Comparison of ENCODE assay signal across 19 mouse cellular contexts in the genomic region with DNA sequence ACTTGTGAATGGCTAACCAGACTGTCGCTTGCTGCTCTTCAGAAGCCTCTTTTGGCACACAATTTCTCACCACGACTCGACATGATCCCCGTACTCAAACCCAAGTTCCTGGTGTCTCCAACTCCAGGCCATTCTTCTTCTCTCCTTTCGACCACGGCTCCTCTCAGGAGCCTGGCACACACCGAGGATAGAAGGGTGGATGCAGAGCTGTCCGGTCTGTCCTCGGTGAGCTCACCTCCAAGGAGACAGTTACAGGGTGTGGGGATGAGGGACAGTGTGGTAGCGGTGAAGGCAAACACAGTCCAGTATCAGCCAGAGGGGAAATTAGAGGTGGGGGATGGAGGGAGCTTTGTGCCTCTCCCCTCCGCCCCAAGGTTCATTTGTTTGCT.
DNase-seq lines count a peak whose midpoint lies in the region; ATAC-seq and TF ChIP-seq lines count a peak whose summit lies in the region.
"Had no signal": no experiment of that assay in that cellular context is flagged by ENCODE, and none has a peak within 500 bp of the region (broad histone marks: within the 10 kb centered on the region; RNA-seq: fewer than 3 reads in every experiment).

No protein-coding gene starts in this region.

- no peak overlapping the region for H3K9ac ChIP-seq in forebrain, embryonic 16.5 days (replicated peaks; ENCODE audit: low read depth, low read length)
- H3K9ac ChIP-seq in forebrain, embryonic 14.5 days (ENCODE audit: low read length), result no peak overlapping the region
- H3K9ac ChIP-seq: embryonic facial prominence, embryonic 13.5 days; heart, embryonic 12.5 days; liver, embryonic 12.5 days had no signal

- no peaks in the 10 kb centered on the region for H3K9me3 ChIP-seq in forebrain, embryonic 16.5 days (ENCODE audit: control insufficient read depth, low read length)
- no peaks in the 10 kb centered on the region for H3K9me3 ChIP-seq in forebrain, embryonic 14.5 days (replicated peaks; ENCODE audit: control insufficient read depth, low read length)
- H3K9me3 ChIP-seq: embryonic facial prominence, embryonic 13.5 days; heart, embryonic 12.5 days; liver, embryonic 12.5 days; megakaryocyte, embryonic 14.5 days had no signal

- H3K4me3 ChIP-seq in forebrain, embryonic 16.5 days (replicated peaks; ENCODE audit: low read length), result no peak overlapping the region
- H3K4me3 ChIP-seq in forebrain, embryonic 14.5 days (ENCODE audit: low read depth, low read length), result no peak overlapping the region
- no peak overlapping the region for H3K4me3 ChIP-seq in layer of hippocampus, adult 2 months
- H3K4me3 ChIP-seq: embryonic facial prominence, embryonic 13.5 days; heart, embryonic 12.5 days; liver, embryonic 12.5 days; megakaryocyte, embryonic 14.5 days had no signal

- TF ChIP-seq CTCF in layer of hippocampus, adult 2 months (conservative IDR thresholded peaks at IDR 0.05), result no peak

- H3K4me2 ChIP-seq in forebrain, embryonic 16.5 days (ENCODE audit: low read length), result no peak overlapping the region
- H3K4me2 ChIP-seq in forebrain, embryonic 14.5 days (ENCODE audit: low read length), result no peak overlapping the region
- H3K4me2 ChIP-seq: embryonic facial prominence, embryonic 13.5 days; heart, embryonic 12.5 days had no signal

- intact Hi-C loops in gastrocnemius, postnatal 14 days (cut with DNase I; ENCODE audit: low total_unique reads), result loop anchor here (5.0 kb wide), 1 partner anchor 97 kb away; no protein-coding TSS in a partner anchor

- no peak for DNase-seq in forebrain, embryonic 14.5 days (ENCODE audit: low spot score)
- no peak for DNase-seq in layer of hippocampus, adult 2 months (ENCODE audit: low spot score in 2 of 2)
- DNase-seq in layer of hippocampus, adult 9-10 months (ENCODE audit: low spot score), result no peak
- peak; percentile 36 for DNase-seq in cerebellum, adult 11-12 months
- peak; percentile 44 for DNase-seq in cerebellum, adult 9-11 months
- no peak for DNase-seq in gastrocnemius, postnatal 14 days
- no peak for DNase-seq in thymus, postnatal 10 days (ENCODE audit: low spot score in 2 of 2)
- DNase-seq: adrenal gland, postnatal 36 days; heart, postnatal 14 days; kidney, adult 18-20 months; kidney, postnatal 10 days; lung, adult 2 months; right cerebral cortex, postnatal 4 days; thymus, postnatal 25 days had no signal

- 87% methylated on average over 11 of the region's 11 CpGs for WGBS in forebrain, embryonic 16.5 days
- 90% methylated on average over 11 of the region's 11 CpGs for WGBS in forebrain, embryonic 14.5 days

- no peaks in the 10 kb centered on the region; the same call in 1 of the 2 replicates for H3K36me3 ChIP-seq in forebrain, embryonic 16.5 days (ENCODE audit: control insufficient read depth, insufficient read depth)
- H3K36me3 ChIP-seq in forebrain, embryonic 14.5 days (ENCODE audit: control insufficient read depth, insufficient read depth, low read length), result peaks cover 50% of the 10 kb centered on the region

- ATAC-seq in forebrain, embryonic 16.5 days, result no peak
- no peak for ATAC-seq in forebrain, embryonic 14.5 days

- H3K27ac ChIP-seq in forebrain, embryonic 16.5 days (ENCODE audit: low read length), result peak overlapping the region; percentile 48
- no peak overlapping the region for H3K27ac ChIP-seq in forebrain, embryonic 14.5 days (ENCODE audit: low read depth, low read length)
- peak overlapping the region; percentile 88 for H3K27ac ChIP-seq in layer of hippocampus, adult 2 months
- H3K27ac ChIP-seq: embryonic facial prominence, embryonic 13.5 days; liver, embryonic 12.5 days had no signal

- H3K4me1 ChIP-seq in forebrain, embryonic 16.5 days (replicated peaks; ENCODE audit: control insufficient read depth, insufficient read depth, low read length), result peaks cover 24% of the 10 kb centered on the region
- H3K4me1 ChIP-seq in forebrain, embryonic 14.5 days (ENCODE audit: control insufficient read depth, insufficient read depth, low read length), result peaks cover 10% of the 10 kb centered on the region

- H3K27me3 ChIP-seq in forebrain, embryonic 16.5 days (replicated peaks; ENCODE audit: control insufficient read depth, insufficient read depth, low read length), result no peaks in the 10 kb centered on the region
- no peaks in the 10 kb centered on the region for H3K27me3 ChIP-seq in forebrain, embryonic 14.5 days (replicated peaks; ENCODE audit: control insufficient read depth, insufficient read depth, low read length)
- H3K27me3 ChIP-seq: embryonic facial prominence, embryonic 13.5 days; heart, embryonic 12.5 days; liver, embryonic 12.5 days; megakaryocyte, embryonic 14.5 days had no signal

Comparison
In these comparisons a context has a peak if more than half of its experiments do, and no peak if none do; other contexts are left out.
1. DNase-seq: peak in cerebellum, adult 11-12 months (single experiment) and cerebellum, adult 9-11 months (single experiment); none in forebrain, embryonic 14.5 days (single experiment), layer of hippocampus, adult 2 months (0 of 2), layer of hippocampus, adult 9-10 months (single experiment), gastrocnemius, postnatal 14 days (single experiment) and thymus, postnatal 10 days (0 of 2).